In genomic region chr16:5661918-5662317, GRCm38 (mm10) we compare ENCODE assay signal across 12 mouse cellular contexts.
A peak's percentile ranks its signal among the peaks of the same experiment; 100 is the strongest.
DNase-seq lines count a peak whose midpoint lies in the region; ATAC-seq and TF ChIP-seq lines count a peak whose summit lies in the region.
"Had no signal": no experiment of that assay in that cellular context is flagged by ENCODE, and none has a peak within 500 bp of the region (broad histone marks: within the 10 kb centered on the region; RNA-seq: fewer than 3 reads in every experiment).

No protein-coding gene starts in this region.

- peak; percentile 50 for DNase-seq in kidney, adult 2 months
- peak; percentile 4 for DNase-seq in 3134 (ENCODE audit: extremely low read depth, insufficient read length, low spot score)
- DNase-seq in Muller cell, postnatal 12 days (ENCODE audit: inconsistent ontology term): peak; percentile 52
- peak; percentile 66 for DNase-seq in cerebellum, adult 9-11 months
- DNase-seq in gastrocnemius, postnatal 10 days: no peak
- no peak for DNase-seq in spleen, postnatal 14 days (ENCODE audit: low spot score in 2 of 2)
- no peak for DNase-seq in heart, adult 8-10 months (ENCODE audit: low spot score)

- H3K4me1 ChIP-seq in kidney, adult 2 months (ENCODE audit: control insufficient read depth, insufficient read depth, low read length): no peaks in the 10 kb centered on the region
- H3K4me1 ChIP-seq in kidney, embryonic 16.5 days (ENCODE audit: insufficient read depth, low read length): no peaks in the 10 kb centered on the region
- H3K4me1 ChIP-seq: limb, embryonic 13.5 days; megakaryocyte, embryonic 14.5 days had no signal

- no peak for ATAC-seq in kidney, embryonic 16.5 days (ENCODE audit: low FRiP score, low TSS enrichment)
- ATAC-seq: intestine, postnatal 0 days had no signal

- WGBS in kidney, adult 2 months: 59% methylated on average over 5 of the region's 5 CpGs
- WGBS in kidney, embryonic 16.5 days: 74% methylated on average over 5 of the region's 5 CpGs

- no peak overlapping the region for H3K27ac ChIP-seq in kidney, adult 2 months (ENCODE audit: insufficient read depth, low read depth, low read length)
- no peak overlapping the region for H3K27ac ChIP-seq in kidney, embryonic 16.5 days (ENCODE audit: low read length)
- H3K27ac ChIP-seq: limb, embryonic 13.5 days had no signal

- no peaks in the 10 kb centered on the region for H3K27me3 ChIP-seq in kidney, adult 2 months (replicated peaks; ENCODE audit: control insufficient read depth, insufficient read depth, low read length)
- no peaks in the 10 kb centered on the region for H3K27me3 ChIP-seq in kidney, embryonic 16.5 days (ENCODE audit: insufficient read depth, low read length)
- H3K27me3 ChIP-seq: limb, embryonic 13.5 days; megakaryocyte, embryonic 14.5 days had no signal

- no peaks in the 10 kb centered on the region for H3K9me3 ChIP-seq in kidney, embryonic 16.5 days (ENCODE audit: low read length)
- H3K9me3 ChIP-seq: limb, embryonic 13.5 days; megakaryocyte, embryonic 14.5 days had no signal

- no peaks in the 10 kb centered on the region for H3K36me3 ChIP-seq in kidney, adult 2 months (ENCODE audit: control insufficient read depth, insufficient read depth, low read length)
- no peaks in the 10 kb centered on the region for H3K36me3 ChIP-seq in kidney, embryonic 16.5 days (ENCODE audit: insufficient read depth, low read length)
- H3K36me3 ChIP-seq: G1E; limb, embryonic 13.5 days had no signal

- H3K4me2 ChIP-seq in kidney, embryonic 16.5 days (replicated peaks; ENCODE audit: low read depth, low read length): no peak overlapping the region
- H3K4me2 ChIP-seq: limb, embryonic 13.5 days had no signal

- no peak overlapping the region for H3K9ac ChIP-seq in kidney, embryonic 16.5 days (replicated peaks; ENCODE audit: low read length)
- H3K9ac ChIP-seq: limb, embryonic 13.5 days had no signal

- H3K4me3 ChIP-seq in kidney, adult 2 months (ENCODE audit: insufficient read depth, low read depth, low read length): no peak overlapping the region
- no peak overlapping the region for H3K4me3 ChIP-seq in kidney, embryonic 16.5 days (ENCODE audit: low read length)
- H3K4me3 ChIP-seq: limb, embryonic 13.5 days; megakaryocyte, embryonic 14.5 days had no signal

- TF ChIP-seq CTCF in kidney, adult 2 months (conservative IDR thresholded peaks at IDR 0.05; ENCODE audit: insufficient read depth, insufficient read length, low read depth, low read length): no peak

- no peak for TF ChIP-seq POLR2A in kidney, adult 2 months (IDR thresholded peaks at IDR 0.05; ENCODE audit: low read depth, low read length)

Comparison
In these comparisons a context has a peak if more than half of its experiments do, and no peak if none do; other contexts are left out.
1. DNase-seq: peak in kidney, adult 2 months (single experiment), 3134 (single experiment), Muller cell, postnatal 12 days (single experiment) and cerebellum, adult 9-11 months (single experiment); none in gastrocnemius, postnatal 10 days (single experiment), spleen, postnatal 14 days (0 of 2) and heart, adult 8-10 months (single experiment).